Mouse (Mus musculus) megakaryocyte, embryonic 14.5 days (primary cell): ENCODE results near the gene Gm11127. TPM values are rescaled to one million over a fixed set of nuclear protein-coding genes. Genes with fewer than 3 reads are reported as not detected.
"Not testable (repeated sequence)": the region's sequence is repeated elsewhere in the genome, so short reads cannot be mapped to it uniquely, and the experiment has no call there.

Experiments used
- H3K27me3 ChIP-seq: replicated peaks from 2 replicates; pipeline ENCODE3; 2012; ENCODE audit warnings: inconsistent platforms
- H3K36me3 ChIP-seq: replicated peaks from 2 replicates; pipeline ENCODE3; 2012; ENCODE audit warnings: low read length, inconsistent platforms, mixed read lengths
- H3K4me1 ChIP-seq: 2 replicates; pipeline ENCODE4 v1.6.1; 2012; ENCODE audit warnings: inconsistent platforms
- H3K4me3 ChIP-seq: replicated peaks from 2 replicates; pipeline ENCODE3; 2012; ENCODE audit warnings: moderate library complexity, mild to moderate bottlenecking, inconsistent platforms
- H3K9me3 ChIP-seq: 2 replicates; pipeline ENCODE4 v1.6.1; 2012; ENCODE audit warnings: inconsistent platforms
- FLI1 ChIP-seq: IDR thresholded peaks from 2 replicates; pipeline ENCODE4 v1.6.1; 2012; ENCODE audit warnings: low read length, inconsistent platforms, mixed read lengths
- GATA1 ChIP-seq: IDR thresholded peaks from 3 replicates; pipeline ENCODE4 v1.6.1; 2012; ENCODE audit warnings: mixed read lengths, low read length, inconsistent platforms, borderline replicate concordance
- polyA plus RNA-seq: library from polyadenylated mRNA; stranded (reverse); fragments of >175 nt; gene quantifications from 2 replicates; pipeline ENCODE4 v1.2.3, GENCODE M21; 2012; ENCODE audit warnings: low replicate concordance; ENCODE audit not compliant: insufficient read depth

Gm11127 gene
- 20.5 TPM in 1 of 2 replicates, not detected in the other for polyA plus RNA-seq

DNA sequence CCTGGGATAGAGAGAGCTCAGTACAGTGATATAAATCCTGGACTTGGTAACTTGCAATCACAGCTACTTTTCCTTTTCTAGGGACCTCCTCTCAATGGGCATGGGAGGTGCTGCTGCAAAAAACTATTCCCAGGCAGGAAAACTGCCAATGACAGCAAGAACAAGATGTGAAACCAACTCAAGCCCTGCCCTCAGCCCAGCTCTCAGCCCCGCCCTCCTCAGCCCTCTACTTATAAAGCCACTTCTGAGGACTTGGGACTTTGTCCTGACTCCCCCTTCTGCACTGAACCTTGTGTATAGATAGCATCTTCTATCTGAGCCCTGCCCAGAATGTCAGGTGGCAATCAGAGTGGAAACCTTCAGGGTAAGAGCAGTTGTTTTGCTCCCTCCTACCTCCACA, at the start of gene Gm11127:
Gene Gm11127 (minus strand): TSS at position 10 of the 400 bp plus-strand sequence.
- H3K36me3 ChIP-seq = not testable (repeated sequence)

GRCm38 (mm10) chr17:36102091-36102490, 43.9 kb upstream of the Gm11127 start:
- not testable (repeated sequence) for H3K36me3 ChIP-seq, H3K9me3 ChIP-seq, H3K4me1 ChIP-seq, H3K27me3 ChIP-seq, H3K4me3 ChIP-seq

More for the DNA sequence above, at the start of gene Gm11127:
- H3K4me3 ChIP-seq, H3K9me3 ChIP-seq, H3K4me1 ChIP-seq: not testable (repeated sequence)
- peaks cover 14% of the 10 kb centered on the region for H3K27me3 ChIP-seq

GRCm38 (mm10) chr17:36099603-36100002, 41.4 kb upstream of the Gm11127 start:
- not testable (repeated sequence) for H3K4me1 ChIP-seq, H3K27me3 ChIP-seq

DNA sequence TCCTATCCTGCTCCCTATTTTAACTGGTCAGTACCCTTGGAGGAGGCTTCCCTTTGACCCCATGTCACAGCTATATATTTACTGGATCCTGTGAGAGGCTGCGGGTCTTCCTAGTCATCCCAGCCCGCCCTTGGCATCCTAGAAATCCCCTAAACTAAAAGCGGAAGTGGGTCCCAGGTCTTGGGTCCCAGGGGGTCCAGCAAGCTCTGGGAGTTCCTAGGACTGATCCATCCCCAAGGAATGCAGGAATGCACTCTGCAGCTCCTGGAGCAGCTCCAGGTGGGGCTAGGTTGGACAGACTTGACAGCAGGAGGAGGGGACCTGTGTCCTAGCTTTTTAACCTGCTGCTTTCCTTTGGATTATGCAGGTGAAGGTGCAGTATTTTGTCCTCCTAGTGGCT, 35.8 kb upstream of the Gm11127 start:
- H3K4me3 ChIP-seq = no peak overlapping the region
- peaks cover 4% of the 10 kb centered on the region for H3K27me3 ChIP-seq
- no peaks in the 10 kb centered on the region for H3K36me3 ChIP-seq
- no peaks in the 10 kb centered on the region for H3K9me3 ChIP-seq
- TF ChIP-seq GATA1 (no peak), FLI1 (no peak)
- no peaks in the 10 kb centered on the region for H3K4me1 ChIP-seq

More at GRCm38 (mm10) chr17:36099603-36100002, 41.4 kb upstream of the Gm11127 start:
- not testable (repeated sequence) for H3K4me3 ChIP-seq, H3K9me3 ChIP-seq, H3K36me3 ChIP-seq

DNA sequence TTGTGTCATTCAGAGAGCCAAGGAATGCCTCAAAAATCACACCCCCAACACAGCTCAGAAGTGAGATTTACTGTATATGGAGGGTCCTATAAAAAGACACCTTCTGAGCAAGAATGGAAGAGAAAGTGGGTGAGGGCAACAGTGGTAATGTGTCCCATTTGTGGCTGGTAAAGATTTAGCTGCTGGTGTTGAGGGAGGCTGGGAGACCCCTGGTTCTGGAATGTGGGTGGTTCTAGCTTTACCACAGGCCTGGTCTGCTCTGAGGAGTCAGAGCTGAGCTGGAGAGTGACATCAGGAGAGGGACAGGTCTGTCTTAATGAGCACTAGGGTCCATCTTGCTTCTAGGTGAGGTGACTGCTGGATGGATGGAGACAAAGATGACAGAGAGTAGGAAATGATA, 34.3 kb upstream of the Gm11127 start:
- not testable (repeated sequence) for H3K36me3 ChIP-seq, H3K4me1 ChIP-seq, H3K4me3 ChIP-seq, H3K9me3 ChIP-seq, H3K27me3 ChIP-seq

- not testable (repeated sequence) for H3K4me1 ChIP-seq, H3K9me3 ChIP-seq, H3K36me3 ChIP-seq, H3K4me3 ChIP-seq, H3K27me3 ChIP-seq
Observed at GRCm38 (mm10) chr17:36091933-36092332, 33.8 kb upstream of the Gm11127 start.

DNA sequence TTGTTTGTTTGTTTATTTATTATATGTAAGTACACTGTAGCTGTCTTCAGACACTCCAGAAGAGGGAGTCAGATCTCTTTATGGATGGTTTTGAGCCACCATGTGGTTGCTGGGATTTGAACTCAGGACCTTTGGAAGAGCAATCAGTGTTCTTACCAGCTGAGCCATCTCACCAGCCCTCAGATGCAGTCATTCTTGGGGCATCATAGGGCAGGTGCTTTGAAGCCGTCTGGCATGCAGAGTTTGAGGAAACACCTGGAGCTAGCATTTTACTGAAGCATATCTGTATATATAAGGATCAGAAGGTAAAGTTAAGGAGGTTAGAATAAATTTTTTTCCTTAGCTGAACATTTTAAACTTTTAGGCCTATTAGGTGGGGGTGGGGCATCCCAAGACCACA, 27.8 kb upstream of the Gm11127 start:
- H3K9me3 ChIP-seq, H3K36me3 ChIP-seq, H3K4me3 ChIP-seq: not testable (repeated sequence)
- Histone ChIP-seq H3K4me1 (peaks cover 14% of the 10 kb centered on the region), H3K27me3 (peaks cover 26% of the 10 kb centered on the region)

GRCm38 (mm10) chr17:36083870-36084451, 25.8 kb upstream of the Gm11127 start:
- H3K4me3 ChIP-seq = peak overlapping the region; percentile 92
- peaks cover 40% of the 10 kb centered on the region for H3K27me3 ChIP-seq
- TF ChIP-seq GATA1 (no peak), FLI1 (no peak)
- peaks cover 14% of the 10 kb centered on the region for H3K4me1 ChIP-seq
- no peaks in the 10 kb centered on the region for H3K9me3 ChIP-seq
- H3K36me3 ChIP-seq = no peaks in the 10 kb centered on the region

DNA sequence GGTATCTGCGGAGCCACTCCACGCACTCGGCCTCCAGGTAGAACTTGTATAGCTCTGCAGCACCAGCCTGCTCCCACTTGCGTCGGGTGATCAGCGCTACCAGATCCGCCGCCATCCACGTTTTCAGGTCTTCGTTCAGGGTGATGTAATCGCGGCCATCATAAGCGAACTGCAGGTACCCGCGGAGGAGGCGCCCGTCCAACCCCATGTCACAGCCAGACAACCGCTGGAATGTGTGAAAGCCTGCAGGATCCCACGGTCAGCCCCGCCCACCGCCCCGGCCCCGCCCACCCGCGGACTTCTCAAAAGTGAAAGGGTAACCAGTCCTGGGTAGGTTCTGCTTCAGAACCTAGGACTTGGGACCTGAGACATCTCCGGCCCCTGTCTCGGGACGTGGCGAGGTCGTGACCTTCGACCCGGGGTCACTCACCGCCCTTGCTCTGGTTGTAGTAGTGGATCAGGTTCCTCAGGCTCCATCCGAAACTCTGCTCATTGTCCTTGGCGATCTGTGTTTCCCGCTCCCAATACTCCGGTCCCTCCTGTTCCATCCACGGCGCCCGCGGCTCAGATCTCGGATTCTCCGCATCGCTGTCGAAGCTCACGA, 25.2 kb upstream of the Gm11127 start:
- peaks cover 14% of the 10 kb centered on the region for H3K4me1 ChIP-seq
- TF ChIP-seq GATA1 = no peak
- TF ChIP-seq FLI1 = no peak
- no peaks in the 10 kb centered on the region for H3K36me3 ChIP-seq
- no peaks in the 10 kb centered on the region for H3K9me3 ChIP-seq
- peaks cover 41% of the 10 kb centered on the region for H3K27me3 ChIP-seq
- peak overlapping the region; percentile 92 for H3K4me3 ChIP-seq

DNA sequence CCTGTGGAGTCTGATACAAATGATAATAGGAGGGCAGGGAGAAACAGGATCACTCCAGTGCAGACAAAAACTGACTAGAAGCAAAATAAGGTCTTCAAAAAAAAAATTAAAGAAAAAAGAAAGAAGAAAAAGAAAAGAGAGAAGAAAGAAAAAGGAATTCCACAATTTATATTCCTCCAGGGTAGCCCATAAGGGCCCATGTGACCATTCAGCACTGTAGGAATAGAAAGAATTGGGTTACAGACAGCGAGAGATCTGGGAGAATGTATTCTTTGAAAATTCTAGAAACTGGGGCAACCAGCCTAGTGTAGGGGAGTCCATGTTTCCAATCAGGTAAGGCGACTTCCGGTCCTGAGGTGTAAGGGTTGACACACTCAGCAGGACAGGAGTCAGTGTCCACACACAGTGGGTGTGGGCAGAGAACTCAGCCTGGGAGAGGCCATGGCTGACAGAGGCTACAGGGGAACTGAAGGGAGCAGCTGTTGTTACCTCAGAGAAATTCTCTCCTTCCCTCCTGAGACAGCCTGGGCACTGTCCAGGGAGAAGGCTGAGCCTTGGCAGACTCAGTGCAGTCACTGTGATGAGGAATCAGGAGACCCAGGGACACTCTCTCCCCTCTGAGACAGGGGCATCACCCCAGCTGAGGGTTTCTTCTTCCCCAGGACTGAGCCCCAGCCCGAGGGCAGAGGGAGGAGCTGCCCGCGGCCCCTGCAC, 24.5 kb upstream of the Gm11127 start:
- not testable (repeated sequence) for H3K4me3 ChIP-seq, H3K36me3 ChIP-seq, H3K9me3 ChIP-seq
- Histone ChIP-seq H3K27me3 (peaks cover 44% of the 10 kb centered on the region), H3K4me1 (peaks cover 14% of the 10 kb centered on the region)

- Histone ChIP-seq H3K27me3 (peaks cover 42% of the 10 kb centered on the region), H3K4me1 (peaks cover 14% of the 10 kb centered on the region)
- not testable (repeated sequence) for H3K9me3 ChIP-seq, H3K36me3 ChIP-seq, H3K4me3 ChIP-seq
Observed at GRCm38 (mm10) chr17:36081901-36082300, 23.7 kb upstream of the Gm11127 start.
